Mouse (Mus musculus) neural tube, embryonic 15.5 days (tissue): ENCODE results near the gene Vps9d1. TPM values are rescaled to one million over a fixed set of nuclear protein-coding genes. Genes with fewer than 3 reads are reported as not detected.
"Not testable (repeated sequence)": the region's sequence is repeated elsewhere in the genome, so short reads cannot be mapped to it uniquely, and the experiment has no call there.

Source experiments
- ATAC-seq: fragments of 200-750 bp; cut with Nextera tagmentation; 2 replicates; pipeline ENCODE4 v1.8.0; 2017; ENCODE audit warnings: mild to moderate bottlenecking, moderate TSS enrichment, moderate library complexity; ENCODE audit not compliant: low FRiP score
- H3K27ac ChIP-seq: fragments of 300-500 bp; sonication (generic); replicated peaks from 2 replicates; pipeline ENCODE4 v1.5.1; 2015; ENCODE audit warnings: mild to moderate bottlenecking, inconsistent platforms
- H3K27me3 ChIP-seq: fragments of 300-500 bp; sonication (generic); replicated peaks from 2 replicates; pipeline ENCODE4 v1.6.1; 2015; ENCODE audit warnings: inconsistent platforms
- H3K36me3 ChIP-seq: fragments of 300-500 bp; sonication (generic); 2 replicates; pipeline ENCODE4 v1.6.1; 2015; ENCODE audit warnings: inconsistent platforms
- H3K4me1 ChIP-seq: fragments of 300-500 bp; sonication (generic); 2 replicates; pipeline ENCODE4 v1.6.1; 2015; ENCODE audit warnings: inconsistent platforms
- H3K4me2 ChIP-seq: fragments of 300-500 bp; sonication (generic); 2 replicates; pipeline ENCODE4 v1.6.1; 2015; ENCODE audit warnings: inconsistent platforms, mild to moderate bottlenecking, moderate library complexity
- H3K4me3 ChIP-seq: fragments of 300-500 bp; sonication (generic); replicated peaks from 2 replicates; pipeline ENCODE4 v1.5.1; 2015; ENCODE audit warnings: mild to moderate bottlenecking, inconsistent platforms
- H3K9ac ChIP-seq: fragments of 300-500 bp; sonication (generic); replicated peaks from 2 replicates; pipeline ENCODE4 v1.6.1; 2015; ENCODE audit warnings: mild to moderate bottlenecking, inconsistent platforms
- H3K9me3 ChIP-seq: fragments of 300-500 bp; sonication (generic); replicated peaks from 2 replicates; pipeline ENCODE4 v1.6.1; 2016; ENCODE audit warnings: inconsistent platforms
- WGBS: fragments of 180-500 bp; shearing (Covaris S2); methylation state at CpG from one replicate; pipeline ENCODE4 v1.1.7; 2015; ENCODE audit warnings: mixed read lengths; 5-methylcytosine and 5-hydroxymethylcytosine counted together
- polyA plus RNA-seq: library from polyadenylated mRNA; unstranded; fragments of >200 nt; fragmentation: Nextera tagmentation; extraction: Ambion mirVana; gene quantifications from 2 replicates; pipeline ENCODE4 v1.2.1, GENCODE M21; 2015

Vps9d1 gene
- polyA plus RNA-seq, result 55.6 and 61.5 TPM in 2 replicates

DNA sequence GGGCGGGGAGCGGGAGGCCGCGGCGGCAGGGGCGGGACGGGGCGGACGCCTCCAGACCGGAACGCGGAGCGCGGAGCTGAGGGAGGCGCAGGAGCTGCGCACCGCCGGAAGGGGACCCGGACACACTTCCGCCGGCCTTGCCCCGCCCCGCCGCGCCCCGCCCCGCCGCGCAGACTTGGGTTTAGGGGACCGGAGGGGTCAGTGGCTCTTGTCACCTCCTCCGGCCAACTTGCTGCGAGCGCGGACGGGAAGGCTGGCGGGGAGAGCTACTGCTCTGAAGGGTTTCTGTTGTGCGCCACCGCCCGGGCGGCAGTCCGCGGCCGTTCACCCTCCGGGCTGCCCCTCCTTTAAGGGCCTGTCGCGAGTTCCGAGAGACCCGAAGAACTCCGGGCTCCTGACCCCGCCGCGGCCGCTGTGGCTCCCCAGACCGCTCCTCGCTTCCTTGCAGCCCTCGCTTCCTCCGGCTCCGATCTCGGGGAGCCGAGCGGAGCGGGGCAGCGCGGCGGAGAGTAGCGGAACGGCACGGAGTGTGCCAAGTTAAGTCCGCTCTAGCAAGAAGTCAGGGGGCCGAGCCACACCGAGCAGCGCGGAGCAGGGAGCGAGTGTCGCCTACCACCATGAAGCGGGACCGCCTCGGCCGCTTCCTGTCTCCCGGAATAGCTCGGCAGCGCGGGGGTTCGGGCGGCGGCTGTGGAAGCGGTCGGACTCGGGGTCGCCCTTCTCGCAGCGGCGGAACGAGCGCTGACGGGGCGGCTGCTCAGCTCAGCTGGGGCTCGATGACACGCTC lies at the start of gene Vps9d1, which contains the start of gene Zfp276:
Gene Vps9d1 (minus strand): TSS at position 250 of the 787 bp plus-strand sequence.
Gene Zfp276 (plus strand): TSS at position 97 of the 787 bp plus-strand sequence.
- under 1% methylated on average over 88 of the region's 99 CpGs for WGBS
- peaks cover 41% of the 10 kb centered on the region for H3K4me1 ChIP-seq
- peak within 1 kb of the TSS; percentile 97 for H3K4me2 ChIP-seq
- peaks cover 61% of the 10 kb centered on the region for H3K36me3 ChIP-seq
- ATAC-seq, result peak; percentile 95
- H3K27ac ChIP-seq, result peak within 1 kb of the TSS; percentile 94
- H3K9ac ChIP-seq, result peak within 1 kb of the TSS; percentile 98
- H3K9me3 ChIP-seq, result no peaks in the 10 kb centered on the region
- H3K4me3 ChIP-seq, result peak within 1 kb of the TSS; percentile 98
- H3K27me3 ChIP-seq, result no peaks in the 10 kb centered on the region

GRCm38 (mm10) chr8:123298301-123298700 lies 44.2 kb upstream of the Vps9d1 start:
- Histone ChIP-seq H3K4me3 (no peak overlapping the region), H3K27ac (no peak overlapping the region), H3K27me3 (no peaks in the 10 kb centered on the region), H3K4me1 (no peaks in the 10 kb centered on the region), H3K9me3 (no peaks in the 10 kb centered on the region), H3K9ac (no peak overlapping the region), H3K4me2 (no peak overlapping the region), H3K36me3 (no peaks in the 10 kb centered on the region)
- WGBS, result 95% methylated on average over 11 of the region's 11 CpGs
- ATAC-seq, result no peak

- H3K4me1 ChIP-seq, result no peaks in the 10 kb centered on the region
- H3K27ac ChIP-seq, result no peak overlapping the region
- no peak overlapping the region for H3K4me2 ChIP-seq
- H3K9ac ChIP-seq, result no peak overlapping the region
- no peak for ATAC-seq
- no peak overlapping the region for H3K4me3 ChIP-seq
- 93% methylated on average over 2 of the region's 2 CpGs for WGBS
- no peaks in the 10 kb centered on the region for H3K27me3 ChIP-seq
- no peaks in the 10 kb centered on the region for H3K9me3 ChIP-seq
- H3K36me3 ChIP-seq, result no peaks in the 10 kb centered on the region
Observed at GRCm38 (mm10) chr8:123292785-123293184, 38.6 kb upstream of the Vps9d1 start.

- Histone ChIP-seq H3K4me2 (no peak overlapping the region), H3K36me3 (no peaks in the 10 kb centered on the region), H3K4me1 (no peaks in the 10 kb centered on the region), H3K27ac (no peak overlapping the region), H3K9ac (no peak overlapping the region), H3K27me3 (no peaks in the 10 kb centered on the region), H3K9me3 (no peaks in the 10 kb centered on the region), H3K4me3 (no peak overlapping the region)
- no peak for ATAC-seq
- WGBS, result 94% methylated on average over 3 of the region's 3 CpGs
Observed at GRCm38 (mm10) chr8:123292281-123292680, 38.1 kb upstream of the Vps9d1 start.

- Histone ChIP-seq H3K27ac (no peak overlapping the region), H3K9me3 (no peaks in the 10 kb centered on the region), H3K36me3 (no peaks in the 10 kb centered on the region), H3K9ac (no peak overlapping the region), H3K27me3 (no peaks in the 10 kb centered on the region), H3K4me2 (no peak overlapping the region), H3K4me3 (no peak overlapping the region), H3K4me1 (no peaks in the 10 kb centered on the region)
- 90% methylated on average over 8 of the region's 8 CpGs for WGBS
- no peak for ATAC-seq
Observed at GRCm38 (mm10) chr8:123291716-123292115, 37.6 kb upstream of the Vps9d1 start.

DNA sequence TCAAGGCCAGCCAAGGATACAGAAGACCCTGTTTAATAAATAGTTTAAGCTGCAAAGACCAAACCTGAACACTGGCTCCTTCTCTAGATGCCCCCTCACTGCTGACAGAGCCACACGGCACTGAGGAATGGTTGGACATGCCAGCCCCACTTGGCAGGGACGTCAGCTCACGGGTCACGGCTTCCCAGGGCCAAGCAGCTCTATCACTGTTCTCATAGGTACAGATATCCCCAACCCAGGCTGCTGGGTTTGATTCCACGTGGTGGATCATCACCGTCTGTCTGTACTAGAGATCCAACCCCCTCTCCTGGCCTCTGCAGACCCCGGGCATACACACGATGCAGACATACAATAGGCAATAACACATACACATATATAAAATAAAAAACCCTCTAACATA lies 36.5 kb upstream of the Vps9d1 start:
- H3K9ac ChIP-seq, result no peak overlapping the region
- H3K36me3 ChIP-seq, result no peaks in the 10 kb centered on the region
- ATAC-seq, result no peak
- no peaks in the 10 kb centered on the region for H3K4me1 ChIP-seq
- no peak overlapping the region for H3K4me2 ChIP-seq
- 95% methylated on average over 8 of the region's 8 CpGs for WGBS
- no peaks in the 10 kb centered on the region for H3K27me3 ChIP-seq
- H3K4me3 ChIP-seq, result no peak overlapping the region
- no peaks in the 10 kb centered on the region for H3K9me3 ChIP-seq
- H3K27ac ChIP-seq, result no peak overlapping the region

- Histone ChIP-seq H3K4me2 (no peak overlapping the region), H3K4me3 (no peak overlapping the region), H3K4me1 (no peaks in the 10 kb centered on the region), H3K9ac (no peak overlapping the region), H3K27me3 (no peaks in the 10 kb centered on the region), H3K36me3 (no peaks in the 10 kb centered on the region), H3K27ac (no peak overlapping the region), H3K9me3 (no peaks in the 10 kb centered on the region)
- ATAC-seq, result no peak
- WGBS, result 80% methylated on average over 3 of the region's 4 CpGs
Observed at GRCm38 (mm10) chr8:123290166-123290565, 36.0 kb upstream of the Vps9d1 start.

DNA sequence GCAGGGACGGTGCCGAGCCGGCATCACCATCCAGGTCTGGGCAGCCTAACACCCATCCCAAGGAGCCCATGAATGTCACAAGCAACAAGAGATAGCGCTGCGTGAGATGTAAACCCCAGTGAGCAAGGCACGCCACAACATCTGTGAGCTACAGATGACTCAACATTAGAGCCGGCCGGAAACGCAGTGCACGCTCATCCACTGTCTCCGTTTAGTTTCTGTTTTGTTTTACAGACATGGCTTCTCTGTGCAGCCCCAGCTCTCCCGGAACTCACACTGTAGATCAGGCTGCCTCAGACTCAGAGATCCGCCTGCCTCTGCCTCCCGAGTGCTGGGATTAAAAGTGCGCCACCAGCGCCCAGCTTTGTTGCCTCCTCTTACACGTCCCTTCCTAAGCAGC lies 33.2 kb upstream of the Vps9d1 start:
- H3K9ac ChIP-seq, result no peak overlapping the region
- H3K9me3 ChIP-seq, result no peaks in the 10 kb centered on the region
- ATAC-seq, result no peak
- no peak overlapping the region for H3K4me3 ChIP-seq
- H3K27ac ChIP-seq, result no peak overlapping the region
- H3K4me1 ChIP-seq, result no peaks in the 10 kb centered on the region
- WGBS, result 96% methylated on average over 17 of the region's 17 CpGs
- no peak overlapping the region for H3K4me2 ChIP-seq
- H3K36me3 ChIP-seq, result no peaks in the 10 kb centered on the region
- no peaks in the 10 kb centered on the region for H3K27me3 ChIP-seq

DNA sequence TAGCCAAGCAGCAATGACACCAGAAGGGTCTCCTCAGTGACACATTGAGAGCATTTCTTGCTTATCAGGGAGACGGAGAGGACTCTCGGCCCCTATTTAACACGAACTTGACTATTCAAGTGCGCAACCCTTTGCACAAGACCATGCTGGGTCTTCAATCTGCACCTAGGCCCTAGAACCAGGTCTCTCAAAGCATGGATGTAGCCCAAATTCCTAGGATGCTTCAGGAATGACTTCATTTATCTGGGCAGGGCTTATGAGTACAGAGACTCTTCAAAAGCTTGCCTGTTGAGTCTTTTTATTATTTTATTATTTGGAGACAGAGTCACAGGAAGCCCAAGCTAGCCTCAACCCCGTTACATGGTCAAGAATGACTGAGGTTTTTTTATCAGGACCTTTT lies 30.3 kb upstream of the Vps9d1 start:
- no peaks in the 10 kb centered on the region for H3K36me3 ChIP-seq
- H3K4me3 ChIP-seq, result no peak overlapping the region
- no peak overlapping the region for H3K27ac ChIP-seq
- ATAC-seq, result no peak
- H3K4me2 ChIP-seq, result no peak overlapping the region
- no peaks in the 10 kb centered on the region for H3K4me1 ChIP-seq
- WGBS, result 91% methylated on average over 5 of the region's 5 CpGs
- no peaks in the 10 kb centered on the region for H3K9me3 ChIP-seq
- no peaks in the 10 kb centered on the region for H3K27me3 ChIP-seq
- H3K9ac ChIP-seq, result no peak overlapping the region

DNA sequence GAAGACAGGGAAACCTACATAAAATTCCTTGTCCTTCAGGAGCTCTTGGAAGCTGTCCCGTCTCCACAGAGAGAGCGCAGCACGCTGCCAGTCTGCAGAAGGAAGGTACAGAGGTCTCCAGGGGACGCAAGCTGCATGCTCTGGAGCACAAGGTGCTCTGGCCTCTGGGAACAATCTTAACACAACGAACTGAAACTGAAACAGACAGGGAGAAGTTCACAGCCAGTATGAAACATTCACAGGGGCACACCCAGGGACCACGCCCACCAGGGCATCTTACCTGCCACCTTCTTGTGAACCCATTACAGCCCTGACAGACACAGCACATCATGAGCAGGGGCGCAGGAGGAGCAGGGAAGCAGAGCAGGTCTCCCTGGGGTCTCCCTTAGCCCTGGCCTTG lies 29.8 kb upstream of the Vps9d1 start:
- Histone ChIP-seq H3K9me3 (no peaks in the 10 kb centered on the region), H3K27ac (no peak overlapping the region), H3K36me3 (no peaks in the 10 kb centered on the region), H3K9ac (no peak overlapping the region), H3K4me2 (no peak overlapping the region), H3K4me3 (no peak overlapping the region), H3K27me3 (no peaks in the 10 kb centered on the region), H3K4me1 (no peaks in the 10 kb centered on the region)
- no peak for ATAC-seq
- whole genome bisulfite sequencing, result 92% methylated on average over 7 of the region's 7 CpGs

DNA sequence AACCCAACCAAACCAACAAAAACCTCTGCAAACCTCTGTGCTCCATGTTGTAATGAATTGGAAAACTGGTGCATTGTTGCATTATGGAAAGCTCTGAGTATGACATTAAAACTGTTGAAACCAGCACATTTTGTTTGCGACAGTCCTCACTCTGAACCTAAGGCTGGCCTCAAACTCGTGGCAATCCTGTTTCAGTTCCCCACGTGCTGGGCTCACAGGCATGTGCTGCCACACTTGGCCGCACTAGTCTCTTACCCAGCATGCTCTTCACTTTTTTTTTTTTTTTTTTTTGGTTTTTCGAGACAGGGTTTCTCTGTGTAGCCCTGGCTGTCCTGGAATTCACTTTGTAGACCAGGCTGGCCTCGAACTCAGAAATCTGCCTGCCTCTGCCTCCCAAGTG lies 28.8 kb upstream of the Vps9d1 start:
- H3K9me3 ChIP-seq, result not testable (repeated sequence)
- 95% methylated on average over 5 of the region's 6 CpGs for WGBS

DNA sequence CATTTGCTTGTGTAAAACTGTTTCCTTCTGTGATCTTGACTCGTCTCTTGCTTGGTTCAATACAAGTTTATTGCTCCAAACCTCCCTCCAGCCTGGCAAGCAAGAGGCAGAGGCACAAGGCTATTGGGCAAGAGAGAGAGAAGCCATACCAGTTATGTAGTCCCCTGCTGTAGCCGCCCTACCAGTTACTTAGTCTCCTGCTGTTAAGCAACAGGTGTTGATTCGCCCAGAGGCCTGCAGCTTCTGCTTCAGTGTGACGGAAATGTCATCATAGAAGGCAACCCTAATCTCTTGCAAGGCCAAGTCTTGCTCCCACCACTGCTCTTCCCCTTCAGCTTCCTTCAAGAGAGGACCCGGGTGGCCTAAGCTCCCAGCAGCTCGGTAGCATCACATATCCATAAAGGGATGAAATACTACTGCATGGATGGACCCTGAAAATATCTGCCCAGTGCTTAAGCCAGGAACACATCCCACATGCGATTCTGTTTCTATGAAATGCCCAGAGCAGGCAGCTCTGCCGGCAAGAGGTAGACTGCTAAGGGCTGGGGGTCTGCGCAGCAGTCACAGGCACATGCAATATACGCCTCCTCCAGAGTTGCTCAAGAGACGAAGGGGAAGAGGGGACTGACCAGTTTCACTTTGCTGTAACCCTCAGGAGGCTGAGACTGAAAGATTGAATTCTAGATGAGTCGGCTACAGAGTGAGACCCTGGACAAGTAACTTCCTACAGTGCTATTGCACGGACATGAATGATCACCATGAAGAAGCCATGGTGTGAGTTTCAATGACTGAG lies 26.4 kb upstream of the Vps9d1 start:
- Histone ChIP-seq H3K9ac (no peak overlapping the region), H3K9me3 (no peaks in the 10 kb centered on the region), H3K4me2 (no peak overlapping the region), H3K36me3 (no peaks in the 10 kb centered on the region), H3K4me1 (no peaks in the 10 kb centered on the region), H3K4me3 (no peak overlapping the region), H3K27ac (no peak overlapping the region), H3K27me3 (no peaks in the 10 kb centered on the region)
- WGBS, result 93% methylated on average over 13 of the region's 13 CpGs
- ATAC-seq, result no peak

More for the DNA sequence above, 28.8 kb upstream of the Vps9d1 start:
- not testable (repeated sequence) for H3K27me3 ChIP-seq, H3K4me2 ChIP-seq, H3K4me1 ChIP-seq, ATAC-seq, H3K27ac ChIP-seq, H3K9ac ChIP-seq, H3K36me3 ChIP-seq, H3K4me3 ChIP-seq
